Mouse (Mus musculus) embryonic facial prominence, embryonic 14.5 days (tissue): ENCODE results near the gene Sptan1. TPM values are rescaled to one million over a fixed set of nuclear protein-coding genes. Genes with fewer than 3 reads are reported as not detected.
A peak's percentile ranks its signal among the peaks of the same experiment; 100 is the strongest.

ENCODE experiments used
- ATAC-seq: fragments of 200-750 bp; cut with Nextera tagmentation; 2 replicates; pipeline ENCODE4 v1.8.0; 2017; ENCODE audit warnings: low read depth, moderate number of reproducible peaks, moderate TSS enrichment
- DNase-seq: peaks from one replicate; pipeline ENCODE4 v3.0.0-alpha.2; 2015; ENCODE audit warnings: low spot score
- H3K27ac ChIP-seq: fragments of 300-500 bp; sonication (generic); replicated peaks from 2 replicates; pipeline ENCODE4 v1.5.1; 2014; ENCODE audit warnings: low read depth, mild to moderate bottlenecking, low read length, moderate library complexity
- H3K27me3 ChIP-seq: fragments of 300-500 bp; sonication (generic); replicated peaks from 2 replicates; pipeline ENCODE4 v1.6.1; 2014; ENCODE audit warnings: low read length; ENCODE audit not compliant: control insufficient read depth, insufficient read depth
- H3K36me3 ChIP-seq: fragments of 300-500 bp; sonication (generic); 2 replicates; pipeline ENCODE4 v1.6.1; 2014; ENCODE audit warnings: low read length, mixed read lengths; ENCODE audit not compliant: control insufficient read depth, insufficient read depth
- H3K4me1 ChIP-seq: fragments of 300-500 bp; sonication (generic); 2 replicates; pipeline ENCODE4 v1.6.1; 2014; ENCODE audit warnings: antibody characterized with exemption, low read length; ENCODE audit not compliant: control insufficient read depth, insufficient read depth
- H3K4me2 ChIP-seq: fragments of 300-500 bp; sonication (generic); 2 replicates; pipeline ENCODE4 v1.6.1; 2014; ENCODE audit warnings: low read depth, mild to moderate bottlenecking, low read length, moderate library complexity, mixed read lengths
- H3K4me3 ChIP-seq: fragments of 300-500 bp; sonication (generic); 2 replicates; pipeline ENCODE4 v1.5.1; 2014; ENCODE audit warnings: low read depth, mild to moderate bottlenecking, low read length
- H3K9ac ChIP-seq: fragments of 300-500 bp; sonication (generic); 2 replicates; pipeline ENCODE4 v1.6.1; 2014; ENCODE audit warnings: low read depth, mild to moderate bottlenecking, low read length, moderate library complexity, mixed read lengths
- H3K9me3 ChIP-seq: fragments of 300-500 bp; sonication (generic); 2 replicates; pipeline ENCODE4 v1.6.1; 2016; ENCODE audit warnings: low read length; ENCODE audit not compliant: control insufficient read depth
- WGBS: fragments of 180-500 bp; shearing (Covaris S2); extraction: QIAGEN DNeasy Blood & Tissue Kit; methylation state at CpG from one replicate; pipeline ENCODE4 v1.1.7; 2014; 5-methylcytosine and 5-hydroxymethylcytosine counted together
- polyA plus RNA-seq: library from polyadenylated mRNA; unstranded; fragments of >200 nt; fragmentation: Nextera tagmentation; extraction: Ambion mirVana; gene quantifications from 2 replicates; pipeline ENCODE4 v1.2.1, GENCODE M21; 2014

Sptan1 gene
- polyA plus RNA-seq, 1 experiment from 2014 or later = 149 TPM

DNA sequence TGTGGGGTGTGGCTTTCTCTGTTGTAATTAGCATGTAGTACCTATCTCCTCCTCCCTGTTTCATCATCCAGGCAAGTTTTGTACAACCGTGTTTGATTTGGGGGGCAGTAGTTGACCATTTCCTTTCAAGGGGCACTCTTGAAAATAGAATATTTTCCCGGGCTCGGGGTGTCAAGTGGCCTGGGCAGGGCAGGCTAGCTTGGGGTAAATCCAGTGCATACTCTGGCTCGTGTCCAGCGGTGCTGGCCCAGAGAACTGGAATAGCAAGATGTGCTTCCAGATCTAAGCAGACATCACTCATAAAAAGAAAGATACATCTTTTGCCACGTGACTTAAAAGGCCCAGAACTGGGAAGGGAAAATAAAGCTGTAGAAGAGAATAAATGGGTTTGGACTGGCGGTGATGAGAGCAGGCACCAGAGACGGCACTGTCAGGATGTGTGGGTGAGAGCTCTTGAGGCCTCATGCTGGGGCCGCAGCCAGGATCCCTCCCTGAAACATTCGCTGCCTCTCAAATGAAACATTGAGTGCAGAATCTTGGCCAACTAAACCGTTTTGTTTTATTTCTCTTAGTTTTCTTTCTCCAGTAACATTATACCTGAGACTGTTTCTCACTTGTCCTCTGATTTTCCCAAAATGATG, 49.1 kb downstream of the Sptan1 start:
- H3K9me3 ChIP-seq = no peaks in the 10 kb centered on the region
- H3K4me3 ChIP-seq = no peak overlapping the region
- DNase-seq (no peak), ATAC-seq (no peak)
- no peak overlapping the region for H3K4me2 ChIP-seq
- H3K36me3 ChIP-seq = peaks cover 97% of the 10 kb centered on the region
- 85% methylated on average over 11 of the region's 11 CpGs for WGBS
- H3K27me3 ChIP-seq = no peaks in the 10 kb centered on the region
- no peak overlapping the region for H3K9ac ChIP-seq
- H3K4me1 ChIP-seq = no peaks in the 10 kb centered on the region
- H3K27ac ChIP-seq = no peak overlapping the region

GRCm38 (mm10) chr2:30025454-30025853, 60.1 kb downstream of the Sptan1 start:
- Histone ChIP-seq H3K27ac (no peak overlapping the region), H3K4me3 (no peak overlapping the region), H3K36me3 (peaks cover 100% of the 10 kb centered on the region), H3K4me1 (no peaks in the 10 kb centered on the region), H3K9me3 (no peaks in the 10 kb centered on the region), H3K27me3 (no peaks in the 10 kb centered on the region), H3K9ac (no peak overlapping the region), H3K4me2 (no peak overlapping the region)
- DNase-seq (no peak), ATAC-seq (no peak)
- WGBS = 84% methylated on average over 4 of the region's 4 CpGs

GRCm38 (mm10) chr2:30026997-30027396, 61.6 kb downstream of the Sptan1 start:
- no peak for ATAC-seq
- Histone ChIP-seq H3K4me1 (no peaks in the 10 kb centered on the region), H3K27ac (no peak overlapping the region), H3K9ac (no peak overlapping the region), H3K36me3 (peaks cover 100% of the 10 kb centered on the region), H3K4me3 (no peak overlapping the region), H3K27me3 (no peaks in the 10 kb centered on the region), H3K9me3 (no peaks in the 10 kb centered on the region), H3K4me2 (no peak overlapping the region)
- WGBS = 92% methylated on average over 5 of the region's 5 CpGs
- DNase-seq = no peak

DNA sequence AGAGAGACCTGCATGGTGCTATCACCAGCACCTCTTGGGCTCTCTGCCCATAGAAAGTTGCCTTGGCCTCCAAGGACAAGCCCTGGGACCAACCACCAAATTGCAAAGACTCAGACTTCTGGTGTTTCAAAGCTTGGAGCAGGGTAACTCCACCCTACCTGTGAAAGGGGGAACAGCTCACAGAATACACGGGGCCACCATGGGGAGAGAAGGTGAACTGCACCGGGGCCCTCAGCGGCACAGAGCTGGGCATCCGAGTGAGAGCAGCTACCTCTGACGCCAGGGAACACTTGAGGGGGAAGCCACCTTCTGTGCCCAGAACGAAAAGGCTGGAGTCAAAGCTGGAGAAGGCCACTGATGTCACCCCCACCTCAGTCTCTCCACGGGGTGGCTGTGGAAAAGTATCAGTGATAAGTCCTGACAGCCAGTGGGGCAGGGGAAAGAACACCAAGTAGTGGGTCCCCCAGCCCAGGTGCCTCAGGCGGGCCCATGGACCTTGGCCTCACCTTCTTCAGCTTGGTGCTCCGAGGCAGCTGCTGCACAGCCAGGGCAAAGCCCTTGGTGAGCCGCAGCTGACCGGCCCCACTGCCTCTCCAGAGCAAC, 67.0 kb downstream of the Sptan1 start:
- DNase-seq (no peak), ATAC-seq (no peak)
- H3K4me2 ChIP-seq = no peak overlapping the region
- no peaks in the 10 kb centered on the region for H3K9me3 ChIP-seq
- no peak overlapping the region for H3K27ac ChIP-seq
- H3K9ac ChIP-seq = no peak overlapping the region
- no peaks in the 10 kb centered on the region for H3K4me1 ChIP-seq
- H3K36me3 ChIP-seq = peaks cover 73% of the 10 kb centered on the region
- WGBS = 48% methylated on average over 6 of the region's 11 CpGs
- H3K27me3 ChIP-seq = no peaks in the 10 kb centered on the region
- no peak overlapping the region for H3K4me3 ChIP-seq

DNA sequence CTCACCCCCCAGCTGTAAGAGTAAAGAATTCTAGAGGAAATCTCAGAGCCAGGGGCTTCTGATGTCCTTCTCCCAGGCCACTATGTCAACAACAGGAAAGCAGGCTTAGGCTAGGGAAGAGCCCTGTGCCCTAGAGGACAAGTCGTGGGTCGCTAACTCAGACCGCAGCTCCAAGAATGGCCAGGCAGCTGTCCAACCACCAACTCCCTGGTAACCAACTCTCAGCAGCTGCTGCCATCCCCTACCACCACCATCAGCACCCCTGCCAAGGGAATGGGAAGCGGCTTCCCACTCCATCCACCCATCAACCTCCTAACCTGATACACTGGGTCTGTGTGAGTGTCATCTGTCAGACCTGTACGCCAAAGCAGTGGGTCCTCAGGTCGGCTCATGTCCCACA, 67.6 kb downstream of the Sptan1 start:
- H3K27me3 ChIP-seq = no peaks in the 10 kb centered on the region
- ATAC-seq (no peak), DNase-seq (no peak)
- H3K4me3 ChIP-seq = no peak overlapping the region
- WGBS = 69% methylated on average over 6 of the region's 6 CpGs
- no peaks in the 10 kb centered on the region for H3K9me3 ChIP-seq
- peaks cover 73% of the 10 kb centered on the region for H3K36me3 ChIP-seq
- H3K4me1 ChIP-seq = no peaks in the 10 kb centered on the region
- H3K27ac ChIP-seq = no peak overlapping the region
- no peak overlapping the region for H3K4me2 ChIP-seq
- no peak overlapping the region for H3K9ac ChIP-seq

DNA sequence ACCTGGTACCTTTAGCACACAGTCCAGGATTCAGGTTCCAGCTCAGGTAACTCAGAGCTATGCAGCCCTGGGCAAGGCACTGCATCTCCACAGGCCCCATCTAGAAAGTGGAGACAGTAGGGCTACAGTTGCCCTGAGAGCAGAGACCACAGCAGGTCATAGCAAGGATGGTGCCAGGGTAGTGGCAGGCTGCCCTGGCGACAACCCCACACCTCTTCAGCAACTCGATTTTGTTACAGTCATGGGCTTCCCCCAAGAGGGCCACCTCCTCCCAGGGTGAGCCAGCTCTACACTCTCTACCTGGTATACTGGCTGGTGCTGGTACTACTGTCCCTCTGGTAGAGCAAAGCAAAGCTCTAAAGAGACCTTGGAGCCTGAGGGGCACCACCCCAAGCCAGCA, 72.4 kb downstream of the Sptan1 start:
- H3K4me2 ChIP-seq = no peak overlapping the region
- ATAC-seq (no peak), DNase-seq (no peak)
- no peak overlapping the region for H3K9ac ChIP-seq
- no peak overlapping the region for H3K27ac ChIP-seq
- H3K4me3 ChIP-seq = no peak overlapping the region
- 93% methylated on average over 2 of the region's 2 CpGs for WGBS
- H3K36me3 ChIP-seq = peaks cover 40% of the 10 kb centered on the region
- no peaks in the 10 kb centered on the region for H3K9me3 ChIP-seq
- H3K27me3 ChIP-seq = no peaks in the 10 kb centered on the region
- H3K4me1 ChIP-seq = no peaks in the 10 kb centered on the region

- WGBS = 95% methylated on average over 10 of the region's 10 CpGs
- Histone ChIP-seq H3K27me3 (no peaks in the 10 kb centered on the region), H3K4me3 (no peak overlapping the region), H3K4me1 (no peaks in the 10 kb centered on the region), H3K27ac (no peak overlapping the region), H3K9me3 (no peaks in the 10 kb centered on the region), H3K36me3 (peaks cover 39% of the 10 kb centered on the region), H3K9ac (no peak overlapping the region), H3K4me2 (no peak overlapping the region)
- DNase-seq = no peak
- ATAC-seq = no peak
These were observed 73.0 kb downstream of the Sptan1 start for GRCm38 (mm10) chr2:30038370-30038769.

DNA sequence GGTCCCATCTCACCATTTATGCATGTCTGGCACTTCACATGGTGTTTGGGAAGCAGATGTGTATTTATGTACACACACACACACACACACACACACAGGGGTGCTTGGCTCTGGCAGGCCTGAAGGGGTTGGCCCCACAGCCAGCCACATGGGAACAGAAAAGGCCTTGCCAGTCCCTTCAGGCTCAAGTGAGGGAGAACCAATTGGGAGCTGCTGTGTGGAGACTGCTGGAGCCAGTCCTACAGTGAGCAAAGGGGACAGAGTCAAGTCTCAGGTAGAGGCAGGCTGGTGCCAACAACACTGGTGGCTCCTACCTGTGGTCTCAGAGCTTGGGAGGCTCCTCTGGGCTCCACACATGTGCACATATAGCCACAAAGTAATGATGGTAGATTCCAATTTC, 74.3 kb downstream of the Sptan1 start:
- Histone ChIP-seq H3K27ac (no peak overlapping the region), H3K4me2 (no peak overlapping the region)
- no peak for ATAC-seq

DNA sequence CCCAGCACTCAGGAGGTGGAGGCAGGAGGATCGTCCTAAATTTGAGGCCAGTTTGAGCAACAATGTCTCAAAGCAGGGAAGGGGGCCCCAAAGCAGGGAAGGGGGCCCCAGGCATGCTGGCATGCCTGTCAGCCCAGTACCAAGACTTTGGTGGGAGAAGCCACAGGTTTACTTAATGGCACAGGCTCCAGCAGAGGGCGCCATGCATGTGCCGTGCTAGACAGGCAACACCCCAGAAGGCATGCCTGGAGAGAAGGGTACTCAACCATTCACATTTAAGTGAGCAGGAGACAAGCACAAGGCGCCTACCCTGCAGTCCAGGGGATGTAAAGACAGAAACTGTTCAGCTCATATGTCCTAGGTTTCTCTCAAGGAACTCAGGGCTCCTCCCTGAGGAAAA, 77.1 kb downstream of the Sptan1 start:
- WGBS = 0% methylated on average over 4 of the region's 4 CpGs
- no peak overlapping the region for H3K4me2 ChIP-seq
- DNase-seq = peak; percentile 91
- H3K4me1 ChIP-seq = no peaks in the 10 kb centered on the region
- H3K4me3 ChIP-seq = no peak overlapping the region
- no peak overlapping the region for H3K9ac ChIP-seq
- H3K36me3 ChIP-seq = peaks cover 26% of the 10 kb centered on the region
- peak; percentile 81 for ATAC-seq
- H3K27me3 ChIP-seq = no peaks in the 10 kb centered on the region
- H3K27ac ChIP-seq = no peak overlapping the region
- H3K9me3 ChIP-seq = no peaks in the 10 kb centered on the region

More for the DNA sequence above, 74.3 kb downstream of the Sptan1 start:
- no peak for DNase-seq
- Histone ChIP-seq H3K9ac (no peak overlapping the region), H3K36me3 (peaks cover 30% of the 10 kb centered on the region), H3K4me1 (no peaks in the 10 kb centered on the region), H3K4me3 (no peak overlapping the region), H3K27me3 (no peaks in the 10 kb centered on the region), H3K9me3 (no peaks in the 10 kb centered on the region)
